Mouse (Mus musculus) lung, postnatal 0 days (tissue): ENCODE data around the gene Tuba8. TPM values are rescaled to one million over a fixed set of nuclear protein-coding genes. Genes with fewer than 3 reads are reported as not detected.
A peak's percentile ranks its signal among the peaks of the same experiment; 100 is the strongest.

Experiments used
- ATAC-seq: fragments of 200-750 bp; cut with Nextera tagmentation; 2 replicates; pipeline ENCODE4 v1.8.0; 2017; ENCODE audit warnings: moderate library complexity
- DNase-seq: peaks from one replicate; pipeline ENCODE4 v3.0.0-alpha.2; 2016; ENCODE audit warnings: low spot score
- H3K27ac ChIP-seq: fragments of 300-500 bp; sonication (generic); 2 replicates; pipeline ENCODE4 v1.5.1; 2014; ENCODE audit warnings: antibody characterized with exemption, mild to moderate bottlenecking, low read length, mixed read lengths
- H3K27me3 ChIP-seq: fragments of 300-500 bp; sonication (generic); replicated peaks from 2 replicates; pipeline ENCODE4 v1.6.1; 2014; ENCODE audit warnings: low read length, mixed read lengths; ENCODE audit not compliant: insufficient read depth
- H3K36me3 ChIP-seq: fragments of 300-500 bp; sonication (generic); 2 replicates; pipeline ENCODE4 v1.6.1; 2014; ENCODE audit warnings: low read length, mixed read lengths; ENCODE audit not compliant: insufficient read depth
- H3K4me1 ChIP-seq: fragments of 300-500 bp; sonication (generic); 2 replicates; pipeline ENCODE4 v1.6.1; 2014; ENCODE audit warnings: antibody characterized with exemption, low read depth, low read length, mixed read lengths; ENCODE audit not compliant: insufficient read depth
- H3K4me2 ChIP-seq: fragments of 300-500 bp; sonication (generic); replicated peaks from 2 replicates; pipeline ENCODE4 v1.6.1; 2014; ENCODE audit warnings: low read depth, mild to moderate bottlenecking, low read length, moderate library complexity, mixed read lengths
- H3K4me3 ChIP-seq: fragments of 300-500 bp; sonication (generic); 2 replicates; pipeline ENCODE4 v1.5.1; 2014; ENCODE audit warnings: low read depth, low read length
- H3K9ac ChIP-seq: fragments of 300-500 bp; sonication (generic); replicated peaks from 2 replicates; pipeline ENCODE4 v1.6.1; 2014; ENCODE audit warnings: low read depth, mild to moderate bottlenecking
- H3K9me3 ChIP-seq: fragments of 300-500 bp; sonication (generic); 2 replicates; pipeline ENCODE4 v1.6.1; 2016; ENCODE audit warnings: low read length, mixed read lengths
- CTCF ChIP-seq: IDR thresholded peaks from 2 replicates; pipeline ENCODE4 v1.5.1; 2016; ENCODE audit warnings: antibody characterized with exemption, mild to moderate bottlenecking
- EP300 ChIP-seq: IDR thresholded peaks from 2 replicates; pipeline ENCODE4 v1.6.1; 2016; ENCODE audit warnings: antibody characterized with exemption, mild to moderate bottlenecking, control low read depth
- WGBS: fragments of 180-500 bp; shearing (Covaris S2); extraction: QIAGEN DNeasy Blood & Tissue Kit; methylation state at CpG from one replicate; pipeline ENCODE4 v1.1.7; 2014; 5-methylcytosine and 5-hydroxymethylcytosine counted together
- polyA plus RNA-seq: library from polyadenylated mRNA; unstranded; fragments of >200 nt; fragmentation: Nextera tagmentation; extraction: Ambion mirVana; gene quantifications from 2 replicates; pipeline ENCODE4 v1.2.1, GENCODE M21; 2015

The Tuba8 gene
- polyA plus RNA-seq, 1 experiment from 2014 or later = 13.9 TPM

DNA sequence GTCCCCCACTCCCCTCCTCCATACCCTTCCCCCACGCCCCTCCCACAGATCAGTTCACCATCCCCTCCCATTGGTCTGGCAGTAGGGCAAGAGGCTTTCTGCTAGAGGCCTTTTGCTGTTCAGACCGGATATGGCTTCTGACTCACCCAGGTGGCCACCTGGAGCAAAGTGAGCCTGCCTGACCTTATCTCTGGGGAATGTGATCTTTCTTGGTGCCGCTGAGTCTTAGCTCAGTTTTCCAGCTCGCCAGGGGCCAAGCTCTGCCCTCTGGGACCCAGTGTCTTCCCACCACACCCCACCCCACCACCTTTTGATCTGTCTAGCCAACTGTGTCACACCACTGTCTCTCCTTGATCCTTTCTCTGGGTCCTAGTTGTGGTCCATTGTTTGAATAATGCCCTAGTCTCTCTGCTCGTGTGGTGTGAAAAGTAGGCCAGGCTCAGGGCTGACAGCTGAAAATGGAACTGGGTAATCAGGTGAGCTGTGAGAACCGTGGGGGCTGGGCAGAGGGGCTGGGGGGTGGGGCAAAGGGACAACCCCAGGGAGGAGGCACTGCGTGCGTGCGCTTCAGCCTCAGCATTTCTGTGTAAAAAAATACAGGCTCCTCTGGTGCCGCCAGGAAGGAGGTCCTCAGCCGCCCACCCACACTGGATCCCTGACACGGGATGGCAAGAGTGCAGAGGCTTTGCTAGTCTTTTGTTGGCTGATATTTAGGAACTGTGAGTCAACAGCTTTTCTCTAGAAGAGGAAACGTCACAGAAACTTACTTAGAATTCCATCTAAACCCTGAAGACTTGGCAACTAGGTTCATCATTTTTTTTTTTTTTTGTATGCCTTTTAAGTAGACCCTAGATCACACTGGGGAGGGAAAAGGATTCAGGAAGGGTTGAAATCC is 16.2 kb upstream of the Tuba8 start:
- no peaks in the 10 kb centered on the region for H3K9me3 ChIP-seq
- no peak for ATAC-seq
- DNase-seq = peak; percentile 5
- no peaks in the 10 kb centered on the region for H3K27me3 ChIP-seq
- no peaks in the 10 kb centered on the region for H3K36me3 ChIP-seq
- 52% methylated on average over 13 of the region's 13 CpGs for WGBS
- TF ChIP-seq CTCF (no peak), EP300 (no peak)
- H3K4me2 ChIP-seq = no peak overlapping the region
- H3K4me1 ChIP-seq = peaks cover 3% of the 10 kb centered on the region; the same call in 1 of the 2 replicates
- no peak overlapping the region for H3K9ac ChIP-seq
- no peak overlapping the region for H3K4me3 ChIP-seq
- peak overlapping the region; percentile 80; the same call in 1 of the 2 replicates for H3K27ac ChIP-seq

DNA sequence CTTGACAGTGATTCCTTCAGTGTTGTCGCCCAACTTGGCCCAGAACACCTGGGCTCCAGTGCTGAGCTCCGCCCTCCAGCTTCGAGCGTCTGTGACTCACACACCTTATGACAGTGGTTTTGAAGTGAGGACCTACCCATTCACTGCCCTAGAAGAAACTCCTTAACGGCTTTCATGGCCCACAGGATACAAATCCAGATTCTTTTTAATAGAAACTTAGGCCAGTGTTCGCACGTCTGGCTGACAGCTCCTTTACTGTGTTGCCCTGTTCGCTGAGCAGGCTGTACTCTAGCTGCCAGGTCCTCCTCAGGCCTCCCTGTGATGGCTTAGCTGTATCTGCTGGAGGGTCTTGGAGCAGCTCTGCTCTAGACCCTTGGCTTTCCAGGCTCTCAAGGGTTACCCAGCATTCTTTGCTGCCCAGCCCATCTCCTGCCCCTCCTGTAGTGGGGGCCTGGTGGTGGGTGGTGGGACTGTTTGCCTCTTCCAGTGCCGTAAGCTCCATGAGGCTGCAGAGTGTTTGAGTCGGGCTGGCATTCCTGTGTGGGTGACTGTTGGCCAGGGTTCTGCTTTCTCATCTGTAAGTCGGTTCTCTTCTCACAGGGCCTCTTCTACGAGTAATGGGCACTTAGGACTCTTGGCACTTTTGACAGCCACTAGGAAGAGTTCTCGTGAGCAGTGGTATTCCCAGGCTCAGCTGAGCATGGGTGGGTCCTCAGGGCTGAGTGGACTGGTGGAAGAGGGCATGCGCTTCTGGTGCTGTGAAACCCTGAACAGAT is 15.4 kb upstream of the Tuba8 start:
- peak overlapping the region; percentile 80 for H3K27ac ChIP-seq
- TF ChIP-seq CTCF (no peak), EP300 (peak; percentile 61; the same call in 1 of the 2 replicates)
- DNase-seq = peak; percentile 71

DNA sequence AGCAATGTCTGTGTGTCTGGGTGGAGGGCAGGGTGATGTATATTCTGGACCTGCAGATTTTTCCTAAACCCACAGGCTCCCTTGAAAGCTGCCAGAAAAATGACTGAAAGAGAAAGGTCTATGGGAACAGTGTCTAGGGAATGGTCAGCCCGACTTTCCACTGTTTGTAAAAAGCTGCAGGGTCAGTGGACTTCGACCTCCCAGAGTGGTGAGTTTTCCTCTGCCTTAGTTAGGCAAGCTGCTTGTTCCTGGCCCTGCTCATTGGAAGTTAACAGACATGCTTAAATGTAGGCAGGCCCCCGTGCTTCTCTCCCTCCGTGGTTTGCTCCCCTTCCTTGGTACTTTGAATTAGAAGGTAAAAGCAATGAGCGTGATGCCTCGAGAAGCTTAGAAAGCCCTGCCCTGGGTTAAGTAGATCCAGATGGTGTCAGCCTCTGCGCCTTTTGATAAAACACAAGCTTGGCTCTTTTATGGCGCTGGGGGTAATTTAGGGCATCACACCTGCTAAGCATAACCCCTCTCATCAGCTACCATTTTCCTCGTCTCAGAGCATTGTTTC is 12.6 kb upstream of the Tuba8 start:
- no peaks in the 10 kb centered on the region for H3K9me3 ChIP-seq
- H3K9ac ChIP-seq = no peak overlapping the region
- TF ChIP-seq CTCF (no peak), EP300 (no peak)
- no peaks in the 10 kb centered on the region for H3K27me3 ChIP-seq
- no peak overlapping the region for H3K4me2 ChIP-seq
- no peaks in the 10 kb centered on the region for H3K4me1 ChIP-seq
- DNase-seq = no peak
- no peaks in the 10 kb centered on the region for H3K36me3 ChIP-seq
- WGBS = 68% methylated on average over 9 of the region's 9 CpGs
- no peak for ATAC-seq
- no peak overlapping the region for H3K4me3 ChIP-seq
- no peak overlapping the region for H3K27ac ChIP-seq

More for the DNA sequence above, 15.4 kb upstream of the Tuba8 start:
- WGBS = 62% methylated on average over 14 of the region's 14 CpGs
- no peak overlapping the region for H3K4me2 ChIP-seq
- H3K9ac ChIP-seq = no peak overlapping the region
- no peaks in the 10 kb centered on the region for H3K36me3 ChIP-seq
- H3K4me3 ChIP-seq = no peak overlapping the region
- H3K9me3 ChIP-seq = no peaks in the 10 kb centered on the region
- H3K4me1 ChIP-seq = peaks cover 3% of the 10 kb centered on the region; the same call in 1 of the 2 replicates
- no peaks in the 10 kb centered on the region for H3K27me3 ChIP-seq
- peak; percentile 89 for ATAC-seq

DNA sequence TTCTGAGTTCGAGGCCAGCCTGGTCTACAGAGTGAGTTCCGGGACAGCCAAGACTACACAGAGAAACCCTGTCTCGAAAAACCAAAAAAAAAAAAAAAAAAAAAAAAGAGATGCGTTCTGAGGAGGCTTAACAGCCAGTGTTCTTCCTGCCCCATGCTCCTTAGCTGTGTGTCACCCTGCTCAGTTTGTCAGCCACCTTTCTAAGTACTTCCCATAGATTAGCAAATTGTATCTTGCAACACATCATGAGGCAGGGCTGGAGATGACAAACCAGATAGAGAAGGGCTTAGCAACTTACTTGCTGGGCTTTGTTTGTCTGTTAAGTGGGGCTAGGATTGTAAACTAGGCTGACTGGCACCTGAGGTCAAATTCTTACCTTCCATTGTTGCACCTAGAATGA is 10.0 kb upstream of the Tuba8 start:
- H3K4me1 ChIP-seq = no peaks in the 10 kb centered on the region
- H3K4me2 ChIP-seq = no peak overlapping the region
- no peaks in the 10 kb centered on the region for H3K36me3 ChIP-seq
- ATAC-seq = no peak
- H3K9me3 ChIP-seq = no peaks in the 10 kb centered on the region
- no peaks in the 10 kb centered on the region for H3K27me3 ChIP-seq
- H3K27ac ChIP-seq = no peak overlapping the region
- no peak for TF ChIP-seq CTCF
- 83% methylated on average over 3 of the region's 4 CpGs for WGBS
- no peak overlapping the region for H3K9ac ChIP-seq
- DNase-seq = no peak
- no peak overlapping the region for H3K4me3 ChIP-seq

DNA sequence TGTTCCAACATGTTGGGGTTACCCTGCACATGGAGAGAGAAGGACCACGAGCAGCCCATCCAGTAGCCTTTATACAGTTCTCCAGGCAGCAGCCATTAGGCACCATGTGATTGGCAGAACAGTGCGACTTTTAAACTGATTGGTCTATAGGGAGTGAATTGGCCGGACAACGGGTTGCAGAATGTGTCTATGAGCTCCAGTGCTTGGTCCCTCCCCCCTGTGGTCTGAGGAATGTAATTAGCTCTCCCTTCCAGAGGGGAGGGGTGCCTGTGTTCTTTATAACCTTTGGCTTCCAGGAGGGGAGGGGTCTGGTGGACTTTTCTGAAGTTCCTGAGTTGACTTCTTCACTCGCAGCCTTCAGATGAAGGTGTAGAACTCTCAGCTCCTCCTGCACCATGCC is 8.5 kb upstream of the Tuba8 start:
- Histone ChIP-seq H3K4me2 (no peak overlapping the region), H3K9me3 (no peaks in the 10 kb centered on the region), H3K36me3 (no peaks in the 10 kb centered on the region), H3K4me3 (no peak overlapping the region), H3K9ac (no peak overlapping the region), H3K27me3 (no peaks in the 10 kb centered on the region), H3K4me1 (no peaks in the 10 kb centered on the region), H3K27ac (no peak overlapping the region)
- 82% methylated on average over 5 of the region's 5 CpGs for WGBS
- DNase-seq (no peak), ATAC-seq (no peak)
- no peak for TF ChIP-seq EP300
- no peak for TF ChIP-seq CTCF

DNA sequence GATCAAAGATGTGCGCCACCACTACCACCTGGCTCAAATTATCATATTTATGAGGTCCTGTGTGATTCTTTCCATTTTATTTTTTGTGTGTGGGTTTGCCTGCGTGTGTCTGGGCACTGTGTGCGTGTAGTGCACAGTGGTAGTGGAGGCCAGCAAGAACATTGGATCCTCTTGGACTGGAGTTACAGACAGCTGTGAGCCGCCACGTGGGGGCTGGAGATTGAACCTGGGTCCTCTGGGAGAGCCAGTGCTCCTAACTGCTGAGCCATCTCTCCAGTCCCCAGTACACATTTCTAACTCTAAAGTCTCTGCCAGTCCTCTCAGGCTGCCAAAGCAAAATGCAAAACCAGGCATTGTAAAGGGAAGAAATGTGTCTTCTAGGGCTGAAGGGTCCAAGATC is 4.0 kb upstream of the Tuba8 start:
- TF ChIP-seq CTCF (no peak), EP300 (no peak)
- Histone ChIP-seq H3K36me3 (no peaks in the 10 kb centered on the region), H3K27me3 (0 out of 2 replicates have a peak, but pooled peaks cover 7% of the 10 kb centered on the region), H3K9ac (no peak overlapping the region), H3K4me2 (no peak overlapping the region), H3K4me1 (no peaks in the 10 kb centered on the region; the same call in 1 of the 2 replicates), H3K27ac (no peak overlapping the region), H3K4me3 (no peak overlapping the region), H3K9me3 (no peaks in the 10 kb centered on the region)
- DNase-seq (no peak), ATAC-seq (no peak)
- WGBS = 86% methylated on average over 5 of the region's 5 CpGs
